Mouse (Mus musculus) lung, postnatal 0 days (tissue): Measurements from ENCODE around the gene Dach2. TPM values are rescaled to one million over a fixed set of nuclear protein-coding genes. Genes with fewer than 3 reads are reported as not detected.

ENCODE experiments used
- ATAC-seq: fragments of 200-750 bp; cut with Nextera tagmentation; 2 replicates; pipeline ENCODE4 v1.8.0; 2017; ENCODE audit warnings: moderate library complexity
- DNase-seq: peaks from one replicate; pipeline ENCODE4 v3.0.0-alpha.2; 2016; ENCODE audit warnings: low spot score
- H3K27ac ChIP-seq: fragments of 300-500 bp; sonication (generic); 2 replicates; pipeline ENCODE4 v1.5.1; 2014; ENCODE audit warnings: antibody characterized with exemption, mild to moderate bottlenecking, low read length, mixed read lengths
- H3K27me3 ChIP-seq: fragments of 300-500 bp; sonication (generic); replicated peaks from 2 replicates; pipeline ENCODE4 v1.6.1; 2014; ENCODE audit warnings: low read length, mixed read lengths; ENCODE audit not compliant: insufficient read depth
- H3K36me3 ChIP-seq: fragments of 300-500 bp; sonication (generic); 2 replicates; pipeline ENCODE4 v1.6.1; 2014; ENCODE audit warnings: low read length, mixed read lengths; ENCODE audit not compliant: insufficient read depth
- H3K4me1 ChIP-seq: fragments of 300-500 bp; sonication (generic); 2 replicates; pipeline ENCODE4 v1.6.1; 2014; ENCODE audit warnings: antibody characterized with exemption, low read depth, low read length, mixed read lengths; ENCODE audit not compliant: insufficient read depth
- H3K4me2 ChIP-seq: fragments of 300-500 bp; sonication (generic); replicated peaks from 2 replicates; pipeline ENCODE4 v1.6.1; 2014; ENCODE audit warnings: low read depth, mild to moderate bottlenecking, low read length, moderate library complexity, mixed read lengths
- H3K4me3 ChIP-seq: fragments of 300-500 bp; sonication (generic); 2 replicates; pipeline ENCODE4 v1.5.1; 2014; ENCODE audit warnings: low read depth, low read length
- H3K9ac ChIP-seq: fragments of 300-500 bp; sonication (generic); replicated peaks from 2 replicates; pipeline ENCODE4 v1.6.1; 2014; ENCODE audit warnings: low read depth, mild to moderate bottlenecking
- H3K9me3 ChIP-seq: fragments of 300-500 bp; sonication (generic); 2 replicates; pipeline ENCODE4 v1.6.1; 2016; ENCODE audit warnings: low read length, mixed read lengths
- CTCF ChIP-seq: IDR thresholded peaks from 2 replicates; pipeline ENCODE4 v1.5.1; 2016; ENCODE audit warnings: antibody characterized with exemption, mild to moderate bottlenecking
- EP300 ChIP-seq: IDR thresholded peaks from 2 replicates; pipeline ENCODE4 v1.6.1; 2016; ENCODE audit warnings: antibody characterized with exemption, mild to moderate bottlenecking, control low read depth
- WGBS: fragments of 180-500 bp; shearing (Covaris S2); extraction: QIAGEN DNeasy Blood & Tissue Kit; methylation state at CpG from one replicate; pipeline ENCODE4 v1.1.7; 2014; 5-methylcytosine and 5-hydroxymethylcytosine counted together
- polyA plus RNA-seq: library from polyadenylated mRNA; unstranded; fragments of >200 nt; fragmentation: Nextera tagmentation; extraction: Ambion mirVana; gene quantifications from 2 replicates; pipeline ENCODE4 v1.2.1, GENCODE M21; 2015

Gene Dach2
- polyA plus RNA-seq, 1 experiment from 2014 or later, result 0.37 TPM

DNA sequence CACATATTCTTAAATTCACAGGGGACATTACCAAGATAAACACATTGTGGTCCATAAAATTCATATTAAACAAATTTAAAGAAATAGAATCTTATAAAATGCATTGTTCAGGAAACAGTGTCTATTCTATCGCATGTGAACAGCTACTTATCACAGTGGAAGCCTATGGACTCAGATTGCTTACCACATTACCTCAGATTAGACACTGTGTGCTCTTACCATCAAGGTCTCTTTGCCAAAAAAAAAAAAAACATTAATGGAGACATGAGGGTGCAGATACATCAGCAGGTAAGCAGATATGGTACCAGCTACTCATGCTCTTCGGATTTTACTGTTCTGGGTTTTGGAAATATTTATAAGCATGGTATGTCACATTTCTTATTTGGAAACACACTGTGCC, 415.1 kb downstream of the Dach2 start:
- no peaks in the 10 kb centered on the region for H3K27me3 ChIP-seq

DNA sequence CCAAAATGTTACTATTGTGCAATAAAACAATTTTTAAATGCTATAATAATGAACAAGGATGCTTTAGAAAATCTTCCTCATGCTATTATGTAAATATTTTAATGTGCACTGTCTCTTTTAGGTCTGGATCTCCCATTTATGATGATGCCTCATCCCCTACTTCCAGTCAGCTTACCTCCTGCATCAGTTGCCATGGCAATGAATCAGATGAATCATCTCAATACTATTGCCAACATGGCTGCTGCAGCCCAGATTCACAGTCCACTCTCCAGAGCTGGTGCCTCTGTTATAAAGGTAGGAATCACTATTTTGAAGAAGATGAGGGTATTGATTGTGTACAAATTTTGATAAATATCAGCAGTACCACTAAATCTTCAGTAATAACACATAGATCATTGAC, 426.8 kb downstream of the Dach2 start:
- ATAC-seq (no peak), DNase-seq (no peak)
- TF ChIP-seq EP300, result no peak
- no peak for TF ChIP-seq CTCF
- no peak overlapping the region for H3K4me2 ChIP-seq
- no peak overlapping the region for H3K27ac ChIP-seq
- no peaks in the 10 kb centered on the region for H3K27me3 ChIP-seq
- H3K4me1 ChIP-seq, result no peaks in the 10 kb centered on the region
- H3K9me3 ChIP-seq, result no peaks in the 10 kb centered on the region
- no peaks in the 10 kb centered on the region for H3K36me3 ChIP-seq
- no peak overlapping the region for H3K4me3 ChIP-seq
- H3K9ac ChIP-seq, result no peak overlapping the region

More for the DNA sequence above, 415.1 kb downstream of the Dach2 start:
- Histone ChIP-seq H3K9me3 (no peaks in the 10 kb centered on the region), H3K4me1 (no peaks in the 10 kb centered on the region), H3K36me3 (no peaks in the 10 kb centered on the region), H3K4me2 (no peak overlapping the region), H3K27ac (no peak overlapping the region), H3K9ac (no peak overlapping the region), H3K4me3 (no peak overlapping the region)
- TF ChIP-seq EP300, result no peak
- no peak for TF ChIP-seq CTCF
- DNase-seq (no peak), ATAC-seq (no peak)
- WGBS, result 83% methylated on average over 2 of the region's 2 CpGs

DNA sequence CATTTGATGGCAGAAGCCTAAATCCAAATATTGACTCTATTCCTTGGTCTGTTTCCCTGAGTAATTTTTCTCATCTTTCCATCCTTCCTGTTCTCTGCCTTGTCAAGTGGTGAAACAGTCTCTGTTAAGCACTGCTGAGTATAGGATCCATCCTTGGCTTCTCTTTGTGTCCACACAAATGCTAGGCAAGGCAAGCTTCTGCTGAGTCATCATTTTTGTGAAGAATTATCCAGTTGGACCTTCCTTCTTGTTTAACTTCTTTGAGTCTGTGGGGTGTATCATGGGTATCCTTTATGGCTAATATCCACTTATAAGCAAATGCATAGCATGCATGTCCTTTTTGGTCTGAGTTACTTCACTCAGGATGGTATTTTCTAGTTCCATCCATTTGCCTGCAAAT, 449.8 kb downstream of the Dach2 start:
- H3K9ac ChIP-seq, result no peak overlapping the region
- TF ChIP-seq EP300, result no peak
- TF ChIP-seq CTCF, result no peak

DNA sequence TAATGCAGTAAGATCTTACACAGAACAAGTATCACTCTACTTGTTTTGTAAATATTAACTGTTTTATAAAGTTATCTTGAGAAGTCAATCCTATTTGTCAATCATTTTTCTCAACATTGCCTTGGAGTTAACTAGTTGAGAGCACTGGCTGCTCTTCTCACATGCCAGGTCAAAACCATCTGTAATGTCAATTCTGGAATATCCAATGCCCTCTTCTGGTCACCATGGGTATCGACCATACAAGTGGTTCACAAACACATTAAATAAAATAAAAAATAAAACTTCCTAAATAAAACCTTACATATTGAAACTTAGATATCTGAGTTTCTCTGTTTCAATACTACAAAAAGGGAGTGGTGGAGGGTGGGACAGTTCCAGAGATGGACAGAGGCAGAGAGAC, 495.0 kb downstream of the Dach2 start:
- H3K4me2 ChIP-seq, result no peak overlapping the region
- H3K9me3 ChIP-seq, result no peaks in the 10 kb centered on the region
- WGBS, result 39% methylated on average over 1 of the region's 1 CpGs
- no peak overlapping the region for H3K4me3 ChIP-seq
- no peak for ATAC-seq
- no peaks in the 10 kb centered on the region for H3K4me1 ChIP-seq
- no peaks in the 10 kb centered on the region for H3K27me3 ChIP-seq
- no peak overlapping the region for H3K9ac ChIP-seq
- no peak for DNase-seq
- H3K36me3 ChIP-seq, result no peaks in the 10 kb centered on the region
- TF ChIP-seq EP300, result no peak
- TF ChIP-seq CTCF, result peak; percentile 22; the same call in 1 of the 2 replicates
- H3K27ac ChIP-seq, result no peak overlapping the region

More for the DNA sequence above, 449.8 kb downstream of the Dach2 start:
- H3K36me3 ChIP-seq, result no peaks in the 10 kb centered on the region
- H3K27ac ChIP-seq, result no peak overlapping the region
- DNase-seq (no peak), ATAC-seq (no peak)
- H3K27me3 ChIP-seq, result no peaks in the 10 kb centered on the region
- H3K4me1 ChIP-seq, result no peaks in the 10 kb centered on the region
- H3K9me3 ChIP-seq, result no peaks in the 10 kb centered on the region
- no peak overlapping the region for H3K4me3 ChIP-seq
- no peak overlapping the region for H3K4me2 ChIP-seq

DNA sequence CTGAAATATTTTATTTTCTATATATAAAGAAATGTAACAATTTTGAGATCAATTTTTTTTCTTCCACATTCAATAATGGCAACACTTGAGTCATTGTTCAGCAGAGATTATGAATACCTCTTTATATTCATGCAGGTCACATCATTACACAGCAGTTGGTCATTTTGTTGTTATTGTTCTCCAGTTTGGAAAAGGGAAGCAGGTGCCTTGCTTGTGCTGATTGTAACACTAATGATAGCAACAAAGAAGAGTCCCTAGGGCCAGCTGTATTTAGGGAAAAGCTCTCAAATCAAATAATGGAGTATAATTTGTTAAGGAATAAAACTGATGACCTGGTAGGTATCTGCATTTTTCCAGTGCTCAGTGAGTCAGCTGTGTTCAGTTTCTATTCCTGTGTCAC, 513.1 kb downstream of the Dach2 start:
- no peak for TF ChIP-seq EP300
- TF ChIP-seq CTCF, result no peak

DNA sequence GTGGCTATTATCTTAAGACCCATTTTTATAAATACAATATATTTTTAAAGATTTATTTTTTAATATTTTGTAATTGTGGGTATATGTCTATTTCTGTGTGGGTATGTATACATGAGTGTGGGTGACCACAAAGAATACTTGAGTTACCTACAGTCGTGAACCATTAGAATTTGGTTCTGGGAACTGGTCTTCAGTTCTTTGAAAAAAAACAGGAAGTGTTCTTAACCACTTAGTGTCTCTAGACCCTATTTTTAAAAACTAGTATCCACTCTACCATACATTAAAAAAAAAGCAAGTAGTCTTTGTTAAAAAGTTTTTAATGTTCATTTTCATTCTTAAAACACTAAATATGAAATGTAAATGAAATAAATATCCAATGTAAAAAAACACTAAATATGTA, 529.5 kb downstream of the Dach2 start:
- no peaks in the 10 kb centered on the region for H3K4me1 ChIP-seq
- ATAC-seq (no peak), DNase-seq (no peak)
- H3K9me3 ChIP-seq, result no peaks in the 10 kb centered on the region
- WGBS, result 31% methylated on average over 1 of the region's 1 CpGs
- no peaks in the 10 kb centered on the region for H3K27me3 ChIP-seq
- H3K36me3 ChIP-seq, result no peaks in the 10 kb centered on the region
- no peak overlapping the region for H3K9ac ChIP-seq
- no peak overlapping the region for H3K4me3 ChIP-seq
- no peak overlapping the region for H3K27ac ChIP-seq
- H3K4me2 ChIP-seq, result no peak overlapping the region
- TF ChIP-seq CTCF (no peak), EP300 (no peak)

More for the DNA sequence above, 513.1 kb downstream of the Dach2 start:
- H3K9ac ChIP-seq, result no peak overlapping the region
- H3K36me3 ChIP-seq, result no peaks in the 10 kb centered on the region
- H3K27me3 ChIP-seq, result no peaks in the 10 kb centered on the region
- no peaks in the 10 kb centered on the region for H3K4me1 ChIP-seq
- H3K9me3 ChIP-seq, result no peaks in the 10 kb centered on the region
- no peak for ATAC-seq
- H3K27ac ChIP-seq, result no peak overlapping the region
- no peak for DNase-seq
- H3K4me2 ChIP-seq, result no peak overlapping the region
- no peak overlapping the region for H3K4me3 ChIP-seq

DNA sequence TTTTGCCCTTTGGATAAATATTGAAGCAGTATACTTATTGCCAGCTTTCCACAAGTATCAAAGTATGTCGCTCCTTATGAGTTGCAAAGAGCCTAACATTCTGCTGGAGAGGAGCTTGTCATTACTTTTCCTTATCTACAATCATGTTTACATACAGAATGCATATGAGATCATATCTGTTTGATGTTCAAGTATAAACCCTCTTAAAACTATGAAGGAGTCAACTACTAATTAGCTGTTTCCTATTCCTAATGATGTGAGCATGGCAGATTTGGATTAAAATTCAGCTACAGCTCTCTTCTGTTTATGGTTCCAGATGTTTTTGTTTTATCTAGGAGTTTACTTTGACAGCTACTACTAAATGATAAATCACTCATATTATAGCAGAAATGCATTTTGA, 535.8 kb downstream of the Dach2 start:
- no peak for DNase-seq
- 39% methylated on average over 1 of the region's 1 CpGs for WGBS
- Histone ChIP-seq H3K36me3 (no peaks in the 10 kb centered on the region), H3K4me1 (no peaks in the 10 kb centered on the region), H3K27me3 (no peaks in the 10 kb centered on the region), H3K4me2 (no peak overlapping the region), H3K9ac (no peak overlapping the region), H3K27ac (no peak overlapping the region), H3K9me3 (no peaks in the 10 kb centered on the region), H3K4me3 (no peak overlapping the region)
- no peak for ATAC-seq
- TF ChIP-seq EP300, result no peak
